Comparison of ENCODE assay signal across 19 mouse cellular contexts in genomic region chr12:97994884-97995283, GRCm38 (mm10).
A peak's percentile ranks its signal among the peaks of the same experiment; 100 is the strongest.
DNase-seq lines count a peak whose midpoint lies in the region; ATAC-seq and TF ChIP-seq lines count a peak whose summit lies in the region.
"Had no signal": no experiment of that assay in that cellular context is flagged by ENCODE, and none has a peak within 500 bp of the region (broad histone marks: within the 10 kb centered on the region; RNA-seq: fewer than 3 reads in every experiment).

No protein-coding gene starts in this region.

- no peak overlapping the region for H3K4me3 ChIP-seq in intestine, postnatal 0 days (ENCODE audit: low read depth, low read length)
- H3K4me3 ChIP-seq in intestine, embryonic 16.5 days (ENCODE audit: low read length) = no peak overlapping the region
- H3K4me3 ChIP-seq in liver, embryonic 14.5 days (ENCODE audit: insufficient read depth in 1 of 2, low read depth in 2 of 2, low read length in 2 of 2) = no peak overlapping the region
- H3K4me3 ChIP-seq in CH12.LX (replicated peaks in 1 of 3; ENCODE audit: low read depth in 2 of 3, low read length in 2 of 3, poor library complexity in 1 of 3) = no peak overlapping the region
- H3K4me3 ChIP-seq in cortical plate, adult 2 months (ENCODE audit: insufficient read depth, low read length) = no peak overlapping the region
- H3K4me3 ChIP-seq: embryonic facial prominence, embryonic 12.5 days; gastrocnemius, adult 2 months; heart, embryonic 13.5 days; hindbrain, embryonic 12.5 days had no signal

- peak; percentile 23; the same call in 1 of the 2 replicates for TF ChIP-seq CTCF in intestine, postnatal 0 days (IDR thresholded peaks at IDR 0.05; ENCODE audit: low read depth)
- 0 out of 2 replicates have a peak, but pooled peaks have one; percentile 3 for TF ChIP-seq CTCF in liver, embryonic 14.5 days (IDR thresholded peaks at IDR 0.05; ENCODE audit: low read depth)
- peak in 1 of 2 experiments; percentile 54; a peak in 2 of 4 replicates for TF ChIP-seq CTCF in CH12.LX (conservative IDR thresholded peaks at IDR 0.05 in 1 of 2, IDR thresholded peaks at IDR 0.05 in 1 of 2; ENCODE audit: low read depth in 2 of 2, low read length in 2 of 2)
- 0 out of 2 replicates have a peak, but pooled peaks have one; percentile 4 for TF ChIP-seq CTCF in cortical plate, adult 2 months (IDR thresholded peaks at IDR 0.05; ENCODE audit: extremely low read depth, insufficient read depth, low read length)

- no peaks in the 10 kb centered on the region for H3K79me2 ChIP-seq in CH12.LX (replicated peaks; ENCODE audit: control insufficient read depth, extremely low read depth, insufficient read depth, poor library complexity, severe bottlenecking)

- no peak for TF ChIP-seq EP300 in liver, embryonic 14.5 days (IDR thresholded peaks at IDR 0.05; ENCODE audit: low read depth)
- TF ChIP-seq EP300 in CH12.LX (IDR thresholded peaks at IDR 0.05; ENCODE audit: low read length) = no peak

- no peak overlapping the region for H3K4me2 ChIP-seq in intestine, postnatal 0 days (replicated peaks; ENCODE audit: low read depth)
- no peak overlapping the region for H3K4me2 ChIP-seq in intestine, embryonic 16.5 days (ENCODE audit: low read depth, low read length)
- no peak overlapping the region for H3K4me2 ChIP-seq in liver, embryonic 14.5 days (ENCODE audit: low read depth)
- H3K4me2 ChIP-seq in CH12.LX (ENCODE audit: insufficient read depth, low read depth, poor library complexity, severe bottlenecking) = no peak overlapping the region
- H3K4me2 ChIP-seq: embryonic facial prominence, embryonic 12.5 days; heart, embryonic 13.5 days; hindbrain, embryonic 12.5 days had no signal

- no peak for DNase-seq in liver, embryonic 14.5 days (ENCODE audit: low read depth in 3 of 3, low spot score in 3 of 3)
- DNase-seq in liver (no peak), CH12.LX (ENCODE audit: extremely low read depth) (peak; percentile 21)
- DNase-seq: adrenal gland, adult 8-10 months; adrenal gland, postnatal 36 days; cerebellum, adult 8-10 months; cerebellum, postnatal 14 days; gastrocnemius, adult 2 months; gastrocnemius, postnatal 25 days; heart, postnatal 10 days; heart, postnatal 4 days had no signal

- WGBS in intestine, postnatal 0 days = 47% methylated on average over 1 of the region's 1 CpGs
- WGBS in intestine, embryonic 16.5 days = 43% methylated on average over 1 of the region's 1 CpGs
- WGBS in liver, embryonic 14.5 days (ENCODE audit: insufficient replicate concordance) = 26% methylated on average over 1 of the region's 1 CpGs

- TF ChIP-seq RAD21 in CH12.LX (IDR thresholded peaks at IDR 0.05; ENCODE audit: low read depth, low read length) = peak; percentile 26

- H3K27me3 ChIP-seq in intestine, postnatal 0 days (replicated peaks; ENCODE audit: control insufficient read depth, insufficient read depth, low read length) = no peaks in the 10 kb centered on the region
- H3K27me3 ChIP-seq in intestine, embryonic 16.5 days (replicated peaks; ENCODE audit: control insufficient read depth, insufficient read depth, low read length) = no peaks in the 10 kb centered on the region
- H3K27me3 ChIP-seq in liver, embryonic 14.5 days (ENCODE audit: control insufficient read depth, insufficient read depth, low read length) = no peaks in the 10 kb centered on the region
- H3K27me3 ChIP-seq in CH12.LX (replicated peaks) = no peaks in the 10 kb centered on the region
- H3K27me3 ChIP-seq: embryonic facial prominence, embryonic 12.5 days; heart, embryonic 13.5 days; hindbrain, embryonic 12.5 days had no signal

- dilution Hi-C loops in CH12.LX (cut with MboI; ENCODE audit: extremely low pct_ligation_motif_present, extremely low pct_unique_long_range_greater_than_20kb, low sequenced_read_pairs) = no loop called here

- no peak for ATAC-seq in intestine, postnatal 0 days
- no peak for ATAC-seq in intestine, embryonic 16.5 days
- no peak for ATAC-seq in liver, embryonic 14.5 days (ENCODE audit: insufficient read depth)
- ATAC-seq: forebrain, embryonic 16.5 days; hindbrain, embryonic 16.5 days had no signal

- no peaks in the 10 kb centered on the region for H3K36me3 ChIP-seq in intestine, postnatal 0 days (ENCODE audit: control insufficient read depth, insufficient read depth)
- H3K36me3 ChIP-seq in intestine, embryonic 16.5 days (ENCODE audit: control insufficient read depth, insufficient read depth, low read length) = no peaks in the 10 kb centered on the region
- no peaks in the 10 kb centered on the region for H3K36me3 ChIP-seq in liver, embryonic 14.5 days (replicated peaks; ENCODE audit: control insufficient read depth, insufficient read depth, low read depth)
- H3K36me3 ChIP-seq in CH12.LX (replicated peaks in 1 of 2; ENCODE audit: control insufficient read depth in 1 of 2, insufficient read depth in 1 of 2, low read length in 1 of 2) = no peaks in the 10 kb centered on the region
- H3K36me3 ChIP-seq: embryonic facial prominence, embryonic 12.5 days; heart, embryonic 13.5 days; hindbrain, embryonic 12.5 days had no signal

- no peaks in the 10 kb centered on the region for H3K4me1 ChIP-seq in intestine, postnatal 0 days (replicated peaks; ENCODE audit: control insufficient read depth, insufficient read depth, low read length)
- H3K4me1 ChIP-seq in intestine, embryonic 16.5 days (ENCODE audit: control insufficient read depth, insufficient read depth, low read length) = no peaks in the 10 kb centered on the region
- no peaks in the 10 kb centered on the region for H3K4me1 ChIP-seq in liver, embryonic 14.5 days (replicated peaks; ENCODE audit: control insufficient read depth in 2 of 2, insufficient read depth in 2 of 2, low read length in 1 of 2)
- H3K4me1 ChIP-seq in CH12.LX (ENCODE audit: control insufficient read depth in 1 of 2, insufficient read depth in 2 of 2) = no peaks in the 10 kb centered on the region
- no peaks in the 10 kb centered on the region for H3K4me1 ChIP-seq in cortical plate, adult 2 months (ENCODE audit: control insufficient read depth, insufficient read depth, low read length)
- H3K4me1 ChIP-seq: embryonic facial prominence, embryonic 12.5 days; heart, embryonic 13.5 days; hindbrain, embryonic 12.5 days had no signal

- no peak overlapping the region for H3K27ac ChIP-seq in intestine, postnatal 0 days (ENCODE audit: low read depth, low read length)
- H3K27ac ChIP-seq in intestine, embryonic 16.5 days (ENCODE audit: low read length) = no peak overlapping the region
- no peak overlapping the region for H3K27ac ChIP-seq in liver, embryonic 14.5 days
- no peak overlapping the region for H3K27ac ChIP-seq in CH12.LX (ENCODE audit: insufficient read depth, low read depth)
- no peak overlapping the region for H3K27ac ChIP-seq in cortical plate, adult 2 months (ENCODE audit: insufficient read depth, low read length)
- H3K27ac ChIP-seq: embryonic facial prominence, embryonic 12.5 days; gastrocnemius, adult 2 months; heart, embryonic 13.5 days; hindbrain, embryonic 12.5 days had no signal

- H3K9me3 ChIP-seq in intestine, postnatal 0 days (ENCODE audit: control insufficient read depth) = no peaks in the 10 kb centered on the region
- H3K9me3 ChIP-seq in intestine, embryonic 16.5 days (ENCODE audit: control insufficient read depth, low read length) = no peaks in the 10 kb centered on the region
- H3K9me3 ChIP-seq in liver, embryonic 14.5 days (ENCODE audit: control insufficient read depth, low read length) = no peaks in the 10 kb centered on the region
- H3K9me3 ChIP-seq in CH12.LX (replicated peaks; ENCODE audit: low read length) = no peaks in the 10 kb centered on the region
- H3K9me3 ChIP-seq: embryonic facial prominence, embryonic 12.5 days; heart, embryonic 13.5 days; hindbrain, embryonic 12.5 days had no signal

- no peak overlapping the region for H3K9ac ChIP-seq in intestine, postnatal 0 days (ENCODE audit: low read depth, low read length)
- H3K9ac ChIP-seq in intestine, embryonic 16.5 days (ENCODE audit: low read depth, low read length) = no peak overlapping the region
- H3K9ac ChIP-seq in liver, embryonic 14.5 days (replicated peaks) = no peak overlapping the region
- H3K9ac ChIP-seq in CH12.LX (ENCODE audit: insufficient read depth, low read depth) = no peak overlapping the region
- H3K9ac ChIP-seq: embryonic facial prominence, embryonic 12.5 days; heart, embryonic 13.5 days; hindbrain, embryonic 12.5 days had no signal

- in situ Hi-C loops in CH12.LX (cut with MboI; ENCODE audit: low pct_ligation_motif_present, low pct_unique_long_range_greater_than_20kb, low sequenced_read_pairs) = loop anchor here (25.0 kb wide), 1 partner anchor 192 kb away; no protein-coding TSS in a partner anchor

- TF ChIP-seq POLR2A in CH12.LX (IDR thresholded peaks at IDR 0.05; ENCODE audit: low read depth, low read length) = no peak
- TF ChIP-seq POLR2A in cortical plate, adult 2 months (IDR thresholded peaks at IDR 0.05; ENCODE audit: extremely low read depth, insufficient read depth, low read length) = no peak

TF ChIP-seq in CH12.LX, 34 proteins besides CTCF, POLR2A, EP300 and RAD21:
- TF ChIP-seq TBP (conservative IDR thresholded peaks at IDR 0.05; ENCODE audit: low read depth, low read length) = no peak
- TF ChIP-seq JUND (conservative IDR thresholded peaks at IDR 0.05; ENCODE audit: low read depth, low read length) = no peak
- TF ChIP-seq SMC3 (IDR thresholded peaks at IDR 0.05; ENCODE audit: low read depth, low read length) = peak; percentile 47
- no peak for TF ChIP-seq HCFC1 (IDR thresholded peaks at IDR 0.05; ENCODE audit: low read depth, low read length)
- TF ChIP-seq MEF2A (IDR thresholded peaks at IDR 0.05; ENCODE audit: borderline replicate concordance, low read depth, low read length) = no peak
- no peak for TF ChIP-seq MYC (IDR thresholded peaks at IDR 0.05; ENCODE audit: low read depth, low read length)
